Mouse (Mus musculus) lung, postnatal 14 days (tissue): Measurements from ENCODE around the gene Gid8.

Experiments used
- DNase-seq: peaks from one replicate; pipeline ENCODE4 v3.0.0; 2021

The Gid8 gene

DNA sequence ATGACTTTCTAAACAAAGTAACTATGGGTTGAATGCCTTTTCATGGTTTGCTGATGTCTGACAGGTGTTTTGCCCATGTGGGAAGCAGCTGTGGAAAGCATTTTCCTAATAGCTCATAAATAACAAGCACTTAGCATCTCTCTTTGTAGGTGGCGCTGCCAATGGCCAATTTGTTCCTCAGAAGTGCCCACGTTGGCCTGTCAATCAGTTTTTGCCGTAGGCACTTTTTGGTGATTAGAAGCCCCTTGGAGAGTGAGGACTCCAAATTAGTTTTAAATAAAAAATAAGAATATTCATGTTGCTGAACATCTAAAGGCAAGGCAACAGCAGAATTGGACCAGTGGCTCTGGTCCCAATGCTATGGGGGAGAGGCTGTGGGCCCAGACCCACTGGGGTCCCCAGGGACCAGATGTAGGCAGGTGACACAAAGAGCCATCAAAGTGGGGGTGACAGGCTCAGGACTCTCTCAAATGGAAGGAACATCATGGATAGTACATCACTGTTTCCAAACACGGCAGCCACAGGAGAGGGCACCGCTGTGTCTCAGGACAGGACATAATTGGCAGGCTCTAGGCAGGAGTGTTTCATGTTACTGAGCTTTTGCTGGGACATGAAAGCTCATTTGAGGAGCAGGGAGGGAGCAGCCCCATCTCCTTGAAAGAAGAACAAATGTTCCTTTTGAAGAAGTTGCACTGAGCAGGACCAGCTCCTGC, 45.2 kb downstream of the Gid8 start:
- no peak for DNase-seq

DNA sequence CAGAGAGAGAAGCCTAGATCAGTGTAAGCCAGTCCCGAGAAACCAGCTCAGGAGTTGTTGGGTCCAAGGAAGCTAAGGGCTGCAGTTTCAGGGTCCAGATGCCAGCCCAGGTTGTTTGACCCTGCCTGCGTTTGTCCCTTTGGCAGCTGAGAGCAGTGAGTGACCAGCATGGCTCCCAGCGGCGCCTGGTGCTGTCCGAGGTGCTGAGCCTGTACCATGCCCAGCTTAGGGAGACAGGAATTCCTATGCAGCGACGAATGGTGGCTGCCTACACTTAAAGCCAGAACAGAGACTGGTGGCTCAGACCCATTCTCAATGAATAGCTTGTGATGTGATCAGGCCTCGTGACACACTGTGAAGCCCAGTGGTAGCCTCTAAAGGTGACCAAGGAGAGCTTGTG, 46.0 kb downstream of the Gid8 start:
- peak; percentile 62 for DNase-seq

- no peak for DNase-seq
Measured at GRCm38 (mm10) chr2:180756786-180757185, 46.9 kb downstream of the Gid8 start.

GRCm38 (mm10) chr2:180758513-180759263, 48.8 kb downstream of the Gid8 start:
- DNase-seq, result no peak

DNA sequence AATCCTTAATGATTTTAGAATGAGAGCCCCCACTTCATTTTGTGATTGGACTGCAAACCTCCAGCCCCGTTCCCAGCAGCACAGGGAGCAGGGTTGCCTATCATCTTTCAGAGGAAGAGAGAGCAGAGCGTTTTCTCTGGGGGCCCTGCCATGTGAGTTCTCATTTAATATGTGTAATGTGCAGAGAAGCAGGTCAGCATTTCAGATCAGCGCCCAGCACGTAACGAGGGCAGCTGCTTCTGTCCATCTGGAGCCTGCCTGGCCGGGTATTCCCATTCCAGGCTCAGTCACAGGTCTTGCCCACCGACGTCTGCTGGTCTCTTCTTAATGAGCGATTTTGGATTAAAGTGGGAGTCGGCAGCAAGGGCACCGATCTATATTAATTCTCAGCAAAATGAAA, 55.1 kb downstream of the Gid8 start:
- no peak for DNase-seq

DNA sequence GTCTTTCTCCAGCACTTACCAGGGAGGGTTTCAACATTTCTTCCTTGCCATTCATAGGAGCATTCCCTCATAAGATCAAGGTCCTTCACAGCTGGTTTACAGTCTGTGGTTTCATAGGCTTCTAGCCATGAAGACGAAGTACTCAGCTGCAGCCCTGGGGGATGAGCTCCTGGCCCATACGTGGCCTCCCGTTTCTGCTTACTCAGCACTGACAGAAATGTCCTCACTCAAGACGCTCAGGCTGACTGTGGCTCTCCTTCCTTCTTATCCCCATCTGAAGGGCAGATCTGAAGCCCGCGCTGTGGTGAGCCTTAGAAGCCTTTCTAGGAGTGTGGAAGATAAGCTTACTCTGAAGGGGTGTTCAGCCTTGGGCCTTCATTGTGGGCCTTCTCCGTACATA, 55.8 kb downstream of the Gid8 start:
- DNase-seq, result no peak
